12 mouse cellular contexts compared by ENCODE assay signal in genomic region chr4:155120038-155120437, GRCm38 (mm10). TPM values are rescaled to one million over a fixed set of nuclear protein-coding genes. Genes with fewer than 3 reads are reported as not detected.
DNase-seq lines count a peak whose midpoint lies in the region; ATAC-seq and TF ChIP-seq lines count a peak whose summit lies in the region.
"Had no signal": no experiment of that assay in that cellular context is flagged by ENCODE, and none has a peak within 500 bp of the region (broad histone marks: within the 10 kb centered on the region; RNA-seq: fewer than 3 reads in every experiment).

No protein-coding gene starts in this region.

- no peak for ATAC-seq in lung, embryonic 15.5 days (ENCODE audit: borderline replicate concordance, extremely low read depth, low FRiP score, low TSS enrichment)
- no peak for ATAC-seq in liver, embryonic 14.5 days (ENCODE audit: insufficient read depth)

- no peak overlapping the region for H3K9ac ChIP-seq in lung, embryonic 15.5 days
- H3K9ac ChIP-seq in liver, embryonic 14.5 days (replicated peaks), result no peak overlapping the region
- H3K9ac ChIP-seq: hindbrain, embryonic 15.5 days had no signal

- TF ChIP-seq EP300 in liver, embryonic 14.5 days (IDR thresholded peaks at IDR 0.05; ENCODE audit: low read depth), result no peak

- H3K4me2 ChIP-seq in lung, embryonic 15.5 days, result no peak overlapping the region
- H3K4me2 ChIP-seq in liver, embryonic 14.5 days (ENCODE audit: low read depth), result no peak overlapping the region
- H3K4me2 ChIP-seq: hindbrain, embryonic 15.5 days had no signal

- WGBS in lung, embryonic 15.5 days, result 81% methylated on average over 7 of the region's 7 CpGs
- 71% methylated on average over 7 of the region's 7 CpGs for WGBS in liver, embryonic 14.5 days (ENCODE audit: insufficient replicate concordance)

- TF ChIP-seq CTCF in liver, embryonic 14.5 days (IDR thresholded peaks at IDR 0.05; ENCODE audit: low read depth), result peak; percentile 37; the same call in 1 of the 2 replicates

- H3K4me3 ChIP-seq in lung, embryonic 15.5 days, result no peak overlapping the region
- no peak overlapping the region for H3K4me3 ChIP-seq in liver, embryonic 14.5 days (ENCODE audit: insufficient read depth in 1 of 2, low read depth in 2 of 2, low read length in 2 of 2)
- H3K4me3 ChIP-seq: hindbrain, embryonic 15.5 days; megakaryocyte, embryonic 14.5 days had no signal

- intact Hi-C loops in left cerebral cortex, postnatal 25 days (cut with DNase I), result loop anchor here (5.0 to 10.0 kb wide), 2 partner anchors 52 to 125 kb away; partner anchors contain the start of gene Faap20

- no peaks in the 10 kb centered on the region for H3K36me3 ChIP-seq in lung, embryonic 15.5 days
- no peaks in the 10 kb centered on the region for H3K36me3 ChIP-seq in liver, embryonic 14.5 days (replicated peaks; ENCODE audit: control insufficient read depth, insufficient read depth, low read depth)
- H3K36me3 ChIP-seq: hindbrain, embryonic 15.5 days had no signal

- peak; percentile 53 for DNase-seq in adrenal gland, postnatal 14 days
- DNase-seq in adrenal gland, postnatal 10 days, result no peak
- no peak for DNase-seq in lung, postnatal 10 days
- DNase-seq in liver, embryonic 14.5 days (ENCODE audit: low read depth in 3 of 3, low spot score in 3 of 3), result no peak
- DNase-seq in layer of hippocampus, postnatal 10 days (ENCODE audit: low spot score in 2 of 2), result no peak
- no peak for DNase-seq in left cerebral cortex, postnatal 25 days (ENCODE audit: low spot score in 2 of 2)
- no peak for DNase-seq in urinary bladder, adult 2 months (ENCODE audit: low spot score)
- DNase-seq: cerebellum, adult 2 months; right cerebral cortex, postnatal 14 days had no signal

- H3K27ac ChIP-seq in lung, embryonic 15.5 days, result peak overlapping the region; percentile 93; the same call in 1 of the 2 replicates
- no peak overlapping the region; the same call in 1 of the 2 replicates for H3K27ac ChIP-seq in liver, embryonic 14.5 days
- H3K27ac ChIP-seq: hindbrain, embryonic 15.5 days had no signal

- no peaks in the 10 kb centered on the region for H3K9me3 ChIP-seq in lung, embryonic 15.5 days
- H3K9me3 ChIP-seq in liver, embryonic 14.5 days (ENCODE audit: control insufficient read depth, low read length), result no peaks in the 10 kb centered on the region
- H3K9me3 ChIP-seq: hindbrain, embryonic 15.5 days had no signal

- no peaks in the 10 kb centered on the region for H3K27me3 ChIP-seq in lung, embryonic 15.5 days
- no peaks in the 10 kb centered on the region for H3K27me3 ChIP-seq in liver, embryonic 14.5 days (ENCODE audit: control insufficient read depth, insufficient read depth, low read length)
- H3K27me3 ChIP-seq: hindbrain, embryonic 15.5 days had no signal

- peaks cover 31% of the 10 kb centered on the region for H3K4me1 ChIP-seq in lung, embryonic 15.5 days
- peaks cover 27 to 39% of the 10 kb centered on the region in 2 experiments for H3K4me1 ChIP-seq in liver, embryonic 14.5 days (replicated peaks; ENCODE audit: control insufficient read depth in 2 of 2, insufficient read depth in 2 of 2, low read length in 1 of 2)

RNA-seq across cellular contexts. Expression of gene Morn1, which starts 33.7 kb away (rescaled TPM):
- 7.3 and 8.3 TPM in 2 replicates for total RNA-seq in adrenal gland, postnatal 14 days (2021)
- total RNA-seq in adrenal gland, postnatal 10 days (2021), result 10 to 100 TPM in 1 of 2 experiments, 1 to 10 TPM in 1; 7.0 to 11.2 TPM
- polyA plus RNA-seq in lung, embryonic 15.5 days (2015; fragmentation: Nextera tagmentation; extraction: Ambion mirVana), result 5.9 and 7.7 TPM in 2 replicates
- polyA plus RNA-seq in liver, embryonic 14.5 days (2012; rRNA removed), result 1.0 and 1.1 TPM in 2 replicates
- polyA plus RNA-seq in liver, embryonic 14.5 days (2014; fragmentation: Nextera tagmentation; extraction: Ambion mirVana), result 0.85 and 1.2 TPM in 2 replicates
- total RNA-seq in layer of hippocampus, postnatal 10 days (2021), result 10 to 100 TPM; 17.8 to 20.6 TPM
- 1 to 10 TPM; 8.6 to 9.7 TPM for total RNA-seq in left cerebral cortex, postnatal 25 days (2021)
- 6.7 and 7.0 TPM in 2 replicates for polyA plus RNA-seq in urinary bladder, adult 2 months (2012; rRNA removed)

RNA-seq across cellular contexts. Expression of gene Rer1, which starts 33.9 kb away (rescaled TPM):
- total RNA-seq in adrenal gland, postnatal 14 days (2021), result 86.9 and 97.7 TPM in 2 replicates
- 10 to 100 TPM; 91.2 to 93.1 TPM for total RNA-seq in adrenal gland, postnatal 10 days (2021)
- 157 and 163 TPM in 2 replicates for polyA plus RNA-seq in lung, embryonic 15.5 days (2015; fragmentation: Nextera tagmentation; extraction: Ambion mirVana)
- 39.6 and 50.8 TPM in 2 replicates for polyA plus RNA-seq in liver, embryonic 14.5 days (2012; rRNA removed)
- 95.1 and 97.7 TPM in 2 replicates for polyA plus RNA-seq in liver, embryonic 14.5 days (2014; fragmentation: Nextera tagmentation; extraction: Ambion mirVana)
- total RNA-seq in layer of hippocampus, postnatal 10 days (2021), result 10 to 100 TPM; 67.0 to 69.1 TPM
- total RNA-seq in left cerebral cortex, postnatal 25 days (2021), result 10 to 100 TPM; 60.9 to 69.4 TPM
- 130 and 159 TPM in 2 replicates for polyA plus RNA-seq in urinary bladder, adult 2 months (2012; rRNA removed)

RNA-seq across cellular contexts. Expression of gene Pex10, which starts 53.2 kb away (rescaled TPM):
- total RNA-seq in adrenal gland, postnatal 14 days (2021), result 23.7 and 24.2 TPM in 2 replicates
- total RNA-seq in adrenal gland, postnatal 10 days (2021), result 10 to 100 TPM; 21.8 to 30.1 TPM
- polyA plus RNA-seq in lung, embryonic 15.5 days (2015; fragmentation: Nextera tagmentation; extraction: Ambion mirVana), result 21.1 and 26.2 TPM in 2 replicates
- polyA plus RNA-seq in liver, embryonic 14.5 days (2012; rRNA removed), result 6.8 and 7.1 TPM in 2 replicates
- 1.7 and 2.6 TPM in 2 replicates for polyA plus RNA-seq in liver, embryonic 14.5 days (2014; fragmentation: Nextera tagmentation; extraction: Ambion mirVana)
- total RNA-seq in layer of hippocampus, postnatal 10 days (2021), result 10 to 100 TPM; 20.3 to 23.0 TPM
- 10 to 100 TPM; 18.7 to 20.2 TPM for total RNA-seq in left cerebral cortex, postnatal 25 days (2021)
- 11.8 and 13.4 TPM in 2 replicates for polyA plus RNA-seq in urinary bladder, adult 2 months (2012; rRNA removed)
